Mouse (Mus musculus) urinary bladder, adult 18-20 months (tissue): ENCODE results near the gene Plxnb1.

ENCODE experiments used
- DNase-seq, 2 experiments: peaks; one replicate each; pipeline ENCODE4 v3.0.0; 2022; ENCODE audit warnings: low spot score in 2 of 2, mixed read lengths in 2 of 2

Plxnb1 gene

GRCm38 (mm10) chr9:109060898-109061295 is 34.3 kb upstream of the Plxnb1 start:
- DNase-seq: no peak

GRCm38 (mm10) chr9:109068095-109068735 is 27.0 kb upstream of the Plxnb1 start:
- DNase-seq: no peak

- DNase-seq: peak; percentile 84 to 87
Measured at GRCm38 (mm10) chr9:109073661-109074573, 21.3 kb upstream of the Plxnb1 start, which contains the start of gene Atrip. Gene Atrip (minus strand): TSS chr9:109074124.

- DNase-seq: no peak
Measured at GRCm38 (mm10) chr9:109080516-109080915, 14.7 kb upstream of the Plxnb1 start.

- DNase-seq: no peak
Measured at GRCm38 (mm10) chr9:109081749-109082123, 13.5 kb upstream of the Plxnb1 start.

- DNase-seq: peak; percentile 68 to 72
Measured at GRCm38 (mm10) chr9:109082124-109082800, 12.9 kb upstream of the Plxnb1 start, which contains the start of the genes Ccdc51 and Tma7. Gene Ccdc51 (plus strand): TSS chr9:109082493. Gene Tma7 (minus strand): TSS chr9:109082587.

GRCm38 (mm10) chr9:109084922-109085321 is 10.3 kb upstream of the Plxnb1 start:
- no peak for DNase-seq

GRCm38 (mm10) chr9:109087987-109088386 is 7.2 kb upstream of the Plxnb1 start:
- no peak for DNase-seq

- DNase-seq: peak; percentile 50 to 64
Measured at GRCm38 (mm10) chr9:109090446-109090845, 4.7 kb upstream of the Plxnb1 start.

- DNase-seq: peak in 1 of 2 experiments; percentile 43
Measured at GRCm38 (mm10) chr9:109091802-109092201, 3.4 kb upstream of the Plxnb1 start.

- DNase-seq: no peak
Measured at GRCm38 (mm10) chr9:109092799-109093198, 2.4 kb upstream of the Plxnb1 start.

GRCm38 (mm10) chr9:109093786-109094552 is 1.2 kb upstream of the Plxnb1 start:
- DNase-seq: no peak

GRCm38 (mm10) chr9:109094553-109095136 is 544 bp upstream of the Plxnb1 start:
- peak; percentile 55 to 63 for DNase-seq

GRCm38 (mm10) chr9:109096251-109096661 is 1.1 kb downstream of the Plxnb1 start:
- no peak for DNase-seq

GRCm38 (mm10) chr9:109096856-109097255 is 1.7 kb downstream of the Plxnb1 start:
- no peak for DNase-seq

GRCm38 (mm10) chr9:109097291-109097690 is 2.1 kb downstream of the Plxnb1 start:
- no peak for DNase-seq

GRCm38 (mm10) chr9:109097831-109098230 is 2.6 kb downstream of the Plxnb1 start:
- no peak for DNase-seq

GRCm38 (mm10) chr9:109098366-109098765 is 3.2 kb downstream of the Plxnb1 start:
- no peak for DNase-seq

- DNase-seq: no peak
Measured at GRCm38 (mm10) chr9:109098969-109099368, 3.8 kb downstream of the Plxnb1 start.

GRCm38 (mm10) chr9:109100307-109100928 is 5.2 kb downstream of the Plxnb1 start:
- no peak for DNase-seq
